Mouse (Mus musculus) midbrain, embryonic 11.5 days (tissue): ENCODE measurements around the gene Lman1l. TPM values are rescaled to one million over a fixed set of nuclear protein-coding genes. Genes with fewer than 3 reads are reported as not detected.

Experiments
- ATAC-seq: fragments of 200-750 bp; cut with Nextera tagmentation; 2 replicates; pipeline ENCODE4 v1.8.0; 2017; ENCODE audit warnings: moderate TSS enrichment, moderate library complexity; ENCODE audit not compliant: low FRiP score
- DNase-seq: peaks from one replicate; pipeline ENCODE4 v3.0.0; 2015; ENCODE audit warnings: low spot score; ENCODE audit errors: missing footprints
- H3K27ac ChIP-seq: fragments of 300-500 bp; sonication (generic); 2 replicates; pipeline ENCODE4 v1.5.1; 2014; ENCODE audit warnings: low read depth, low read length
- H3K27me3 ChIP-seq: fragments of 300-500 bp; sonication (generic); 2 replicates; pipeline ENCODE4 v1.6.1; 2014; ENCODE audit warnings: mild to moderate bottlenecking, low read length, moderate library complexity, mixed read lengths; ENCODE audit not compliant: control insufficient read depth, insufficient read depth
- H3K36me3 ChIP-seq: fragments of 300-500 bp; sonication (generic); 2 replicates; pipeline ENCODE4 v1.6.1; 2014; ENCODE audit warnings: mild to moderate bottlenecking, low read length, moderate library complexity, mixed read lengths; ENCODE audit not compliant: control insufficient read depth, insufficient read depth
- H3K4me1 ChIP-seq: fragments of 300-500 bp; sonication (generic); 2 replicates; pipeline ENCODE4 v1.6.1; 2014; ENCODE audit warnings: low read length; ENCODE audit not compliant: control insufficient read depth, insufficient read depth
- H3K4me2 ChIP-seq: fragments of 300-500 bp; sonication (generic); 2 replicates; pipeline ENCODE4 v1.6.1; 2014; ENCODE audit warnings: mild to moderate bottlenecking, moderate library complexity
- H3K4me3 ChIP-seq: fragments of 300-500 bp; sonication (generic); 2 replicates; pipeline ENCODE4 v1.5.1; 2014; ENCODE audit warnings: low read depth, low read length
- H3K9ac ChIP-seq: fragments of 300-500 bp; sonication (generic); 2 replicates; pipeline ENCODE4 v1.6.1; 2014; ENCODE audit warnings: low read length
- H3K9me3 ChIP-seq: fragments of 300-500 bp; sonication (generic); 2 replicates; pipeline ENCODE4 v1.6.1; 2016; ENCODE audit warnings: low read length; ENCODE audit not compliant: control insufficient read depth
- WGBS: fragments of 180-500 bp; shearing (Covaris S2); extraction: QIAGEN DNeasy Blood & Tissue Kit; methylation state at CpG from one replicate; pipeline ENCODE4 v1.1.7; 2014; 5-methylcytosine and 5-hydroxymethylcytosine counted together
- polyA plus RNA-seq: library from polyadenylated mRNA; unstranded; fragments of >200 nt; fragmentation: Nextera tagmentation; extraction: Ambion mirVana; gene quantifications from 2 replicates; pipeline ENCODE4 v1.2.1, GENCODE M21; 2014

Lman1l gene
- polyA plus RNA-seq, 1 experiment from 2014 or later: 0.08 TPM

DNA sequence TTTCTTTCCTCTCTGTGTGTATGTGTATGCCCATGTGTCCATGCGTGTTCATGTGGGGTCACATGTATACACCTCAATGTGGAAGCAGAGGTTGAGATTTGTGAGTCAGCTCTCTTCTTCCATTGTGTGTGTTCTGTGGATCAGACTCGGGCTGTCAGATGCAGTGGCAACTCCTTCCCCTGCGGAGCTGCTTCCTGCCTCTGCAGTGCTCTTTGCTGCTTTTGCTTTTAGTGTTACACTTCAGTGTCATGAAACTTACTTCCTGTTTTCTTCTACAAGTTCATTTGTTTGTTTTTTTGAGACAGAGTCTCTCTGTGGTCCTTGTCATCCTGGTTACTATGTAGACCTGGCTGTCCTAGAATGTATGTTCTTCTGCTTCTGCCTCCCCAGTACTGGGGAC, 35.6 kb downstream of the Lman1l start:
- Histone ChIP-seq H3K36me3 (peaks cover 16% of the 10 kb centered on the region), H3K4me2 (no peak overlapping the region), H3K9ac (no peak overlapping the region), H3K4me1 (peaks cover 7% of the 10 kb centered on the region), H3K27me3 (no peaks in the 10 kb centered on the region), H3K4me3 (no peak overlapping the region), H3K9me3 (no peaks in the 10 kb centered on the region), H3K27ac (no peak overlapping the region)
- DNase-seq: no peak
- ATAC-seq: no peak
- WGBS: 88% methylated on average over 3 of the region's 3 CpGs

DNA sequence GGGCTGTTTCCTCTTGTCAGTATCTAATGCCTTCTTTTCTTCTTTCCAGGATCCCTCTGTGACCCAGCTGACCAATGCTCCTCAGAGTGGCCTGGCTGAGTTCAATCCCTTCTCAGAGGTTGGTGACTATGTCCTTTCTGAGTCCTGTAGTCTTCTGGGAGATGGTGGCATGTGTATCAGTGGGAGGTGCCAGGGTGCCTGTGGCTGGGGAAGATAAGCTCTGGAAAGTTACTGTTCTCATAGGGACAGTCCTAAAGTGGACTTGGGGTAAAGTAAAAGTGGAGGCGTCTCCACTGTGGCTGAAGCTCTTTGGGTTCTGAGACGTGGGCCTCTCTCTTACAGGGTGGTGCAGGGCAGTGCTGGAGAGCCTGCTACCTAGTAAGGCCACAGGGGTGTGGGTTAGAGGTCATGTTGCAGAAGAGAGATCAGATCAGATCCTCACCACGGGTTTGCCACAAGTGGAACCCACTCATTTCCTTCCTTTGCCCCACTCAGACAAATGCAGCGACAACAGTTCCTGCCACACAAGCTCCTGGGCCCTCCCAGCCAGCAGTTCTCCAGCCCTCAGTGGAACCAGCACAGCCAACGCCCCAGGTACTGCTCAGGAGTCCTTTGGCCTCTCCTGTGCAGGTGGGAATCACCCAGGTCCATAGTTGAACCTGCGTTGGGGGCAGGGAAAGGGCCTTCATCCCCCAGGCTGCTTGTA, 43.3 kb downstream of the Lman1l start:
- H3K9ac ChIP-seq: no peak overlapping the region
- H3K36me3 ChIP-seq: peaks cover 15% of the 10 kb centered on the region; the same call in 1 of the 2 replicates

DNA sequence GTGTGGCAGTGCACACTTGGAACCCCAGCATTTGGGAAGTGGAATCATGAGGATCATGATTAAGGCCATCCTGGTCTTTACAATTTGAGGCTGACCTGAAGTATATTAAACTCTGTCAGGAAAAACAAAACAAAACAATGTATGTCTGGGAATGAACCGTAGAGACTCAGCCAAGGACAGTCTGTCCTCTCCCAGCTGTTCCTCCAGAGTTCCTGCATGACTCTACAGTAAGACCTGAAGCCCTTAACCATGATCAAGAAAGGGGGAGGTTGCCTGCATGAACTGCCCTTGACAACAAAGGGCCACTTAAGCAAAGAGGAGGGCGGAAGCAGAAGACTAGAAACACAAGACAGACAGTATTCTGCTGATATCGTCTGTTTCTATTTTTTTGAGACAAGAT, 45.0 kb downstream of the Lman1l start:
- Histone ChIP-seq H3K27me3 (no peaks in the 10 kb centered on the region), H3K9ac (no peak overlapping the region), H3K9me3 (no peaks in the 10 kb centered on the region), H3K27ac (no peak overlapping the region), H3K4me2 (no peak overlapping the region), H3K36me3 (peaks cover 9% of the 10 kb centered on the region; the same call in 1 of the 2 replicates), H3K4me1 (no peaks in the 10 kb centered on the region), H3K4me3 (no peak overlapping the region)
- DNase-seq (no peak), ATAC-seq (no peak)
- 84% methylated on average over 3 of the region's 3 CpGs for WGBS

More for the DNA sequence above, 43.3 kb downstream of the Lman1l start:
- Histone ChIP-seq H3K27ac (no peak overlapping the region), H3K4me1 (no peaks in the 10 kb centered on the region), H3K4me2 (no peak overlapping the region), H3K9me3 (no peaks in the 10 kb centered on the region), H3K27me3 (no peaks in the 10 kb centered on the region), H3K4me3 (no peak overlapping the region)
- ATAC-seq: no peak
- 86% methylated on average over 6 of the region's 6 CpGs for WGBS
- DNase-seq: no peak

DNA sequence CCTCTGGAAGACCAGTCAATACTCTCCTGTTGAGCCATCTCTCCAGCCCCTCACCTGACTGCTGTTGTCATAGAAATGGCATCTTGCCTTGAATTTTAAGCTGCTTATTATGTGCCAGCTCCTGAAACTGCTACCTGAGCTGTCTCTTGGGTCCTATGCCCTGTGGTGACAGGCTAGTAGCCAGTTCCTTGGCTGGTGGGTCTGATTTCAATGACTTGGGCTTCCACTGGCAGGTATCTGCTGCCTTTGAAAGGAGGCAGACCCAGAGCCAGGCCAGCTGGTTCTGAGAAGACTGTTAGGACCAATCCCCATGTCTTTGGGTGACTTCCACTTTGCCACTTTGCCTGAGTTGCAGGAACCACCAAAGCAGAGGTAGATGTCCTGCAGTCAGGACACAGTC, 46.2 kb downstream of the Lman1l start:
- no peak for DNase-seq
- H3K9ac ChIP-seq: no peak overlapping the region
- no peaks in the 10 kb centered on the region for H3K4me1 ChIP-seq
- H3K4me3 ChIP-seq: no peak overlapping the region
- H3K36me3 ChIP-seq: peaks cover 10% of the 10 kb centered on the region; the same call in 1 of the 2 replicates
- H3K9me3 ChIP-seq: no peaks in the 10 kb centered on the region
- no peak for ATAC-seq
- no peak overlapping the region for H3K27ac ChIP-seq
- no peak overlapping the region for H3K4me2 ChIP-seq
- no peaks in the 10 kb centered on the region for H3K27me3 ChIP-seq

DNA sequence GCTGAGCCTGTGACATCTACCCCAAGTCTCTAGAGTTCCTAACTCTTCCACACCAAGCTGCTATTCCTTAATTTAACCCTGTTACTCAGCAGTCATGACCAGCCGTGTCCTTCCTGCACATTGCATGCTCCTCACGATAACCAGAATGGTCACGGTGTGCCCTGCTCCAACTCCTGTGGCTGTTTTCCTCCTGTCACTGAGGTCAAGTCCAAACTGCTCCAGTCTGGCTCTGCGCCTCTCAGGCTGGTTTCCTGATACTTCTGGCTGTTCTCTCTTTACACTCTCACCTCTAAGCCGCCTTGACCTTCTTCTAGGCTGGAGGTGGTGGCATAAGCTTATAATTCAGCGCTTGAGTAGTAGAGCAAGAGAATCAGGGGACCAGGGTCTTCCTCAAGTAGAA, 52.1 kb downstream of the Lman1l start:
- ATAC-seq (no peak), DNase-seq (no peak)
- Histone ChIP-seq H3K36me3 (peaks cover 8% of the 10 kb centered on the region; the same call in 1 of the 2 replicates), H3K9ac (no peak overlapping the region), H3K4me1 (no peaks in the 10 kb centered on the region), H3K9me3 (no peaks in the 10 kb centered on the region), H3K27ac (no peak overlapping the region), H3K4me3 (no peak overlapping the region), H3K27me3 (no peaks in the 10 kb centered on the region), H3K4me2 (no peak overlapping the region)
- 94% methylated on average over 6 of the region's 6 CpGs for WGBS

DNA sequence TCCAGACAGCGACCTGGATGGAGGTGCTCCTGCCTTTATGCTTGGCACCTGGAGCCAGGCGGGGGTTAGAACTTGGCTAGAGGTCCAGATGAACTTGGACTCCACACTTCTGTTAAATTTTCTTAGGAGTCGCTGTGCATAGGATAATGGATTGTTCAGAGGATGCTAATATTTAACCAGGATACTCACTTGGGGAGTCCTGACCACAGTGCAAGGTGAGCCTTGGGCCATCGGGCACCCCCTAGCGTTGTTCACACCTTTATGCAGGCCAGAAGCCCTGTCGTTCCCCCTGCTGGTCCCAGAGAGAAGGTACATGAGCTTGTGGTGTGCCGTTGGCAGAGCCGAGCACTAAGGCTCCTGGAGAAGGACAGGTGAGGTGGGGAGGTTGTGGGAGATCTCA, 53.7 kb downstream of the Lman1l start:
- DNase-seq (no peak), ATAC-seq (no peak)
- no peaks in the 10 kb centered on the region for H3K9me3 ChIP-seq
- 58% methylated on average over 8 of the region's 8 CpGs for WGBS
- H3K4me1 ChIP-seq: peaks cover 2% of the 10 kb centered on the region
- no peak overlapping the region for H3K27ac ChIP-seq
- H3K4me2 ChIP-seq: no peak overlapping the region
- H3K9ac ChIP-seq: no peak overlapping the region
- H3K36me3 ChIP-seq: peaks cover 8% of the 10 kb centered on the region; the same call in 1 of the 2 replicates
- no peak overlapping the region for H3K4me3 ChIP-seq
- no peaks in the 10 kb centered on the region for H3K27me3 ChIP-seq

DNA sequence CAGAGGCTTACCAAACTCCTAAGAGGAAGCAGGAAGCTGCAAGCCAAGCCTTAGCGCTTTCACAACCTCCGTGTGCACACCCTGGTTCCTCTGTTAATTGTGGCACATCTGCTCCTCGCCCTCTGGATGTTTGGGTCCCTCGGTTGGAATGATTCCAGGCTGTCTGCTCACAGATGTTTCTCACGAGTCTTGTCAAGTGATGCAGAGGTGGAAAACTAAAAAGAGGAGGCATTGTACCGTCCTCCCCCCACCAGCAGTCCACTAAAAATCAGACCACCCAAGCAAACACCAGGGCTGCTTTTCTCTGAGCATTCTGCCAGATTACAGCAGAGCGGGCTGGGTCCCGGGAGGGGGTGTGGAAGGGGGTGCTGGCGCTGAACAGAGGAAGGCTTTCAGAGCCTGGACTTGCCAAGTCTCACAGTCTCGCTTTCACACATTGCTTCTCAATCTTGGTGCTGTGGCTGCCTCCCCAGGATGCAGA, 54.8 kb downstream of the Lman1l start:
- Histone ChIP-seq H3K9me3 (no peaks in the 10 kb centered on the region), H3K4me2 (no peak overlapping the region), H3K27me3 (no peaks in the 10 kb centered on the region), H3K27ac (no peak overlapping the region), H3K36me3 (peaks cover 8% of the 10 kb centered on the region; the same call in 1 of the 2 replicates), H3K4me3 (no peak overlapping the region), H3K9ac (no peak overlapping the region), H3K4me1 (peaks cover 8% of the 10 kb centered on the region)
- ATAC-seq: no peak
- DNase-seq: no peak
- 70% methylated on average over 10 of the region's 10 CpGs for WGBS

DNA sequence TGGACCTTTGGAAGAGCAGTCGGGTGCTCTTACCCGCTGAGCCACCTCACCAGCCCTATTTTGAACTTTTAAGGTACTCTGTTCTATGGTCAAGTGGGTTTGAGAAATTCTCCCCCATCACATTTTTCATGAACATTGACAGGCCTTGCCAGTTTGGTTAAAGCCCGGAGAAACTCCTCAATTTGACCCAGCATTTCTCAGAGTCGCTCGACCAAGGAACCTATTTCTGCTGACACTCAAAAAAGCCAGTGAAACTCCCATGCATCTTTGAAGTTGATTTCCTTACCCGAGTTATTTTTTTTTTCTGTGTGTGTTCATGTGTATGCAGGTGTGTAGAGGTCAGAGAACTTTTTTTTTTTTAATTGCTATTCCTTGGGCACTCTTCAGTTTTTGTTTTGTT, 56.0 kb downstream of the Lman1l start:
- H3K9me3 ChIP-seq: no peaks in the 10 kb centered on the region
- H3K4me3 ChIP-seq: no peak overlapping the region
- no peak for ATAC-seq
- H3K9ac ChIP-seq: no peak overlapping the region
- DNase-seq: no peak
- H3K27ac ChIP-seq: no peak overlapping the region
- WGBS: 93% methylated on average over 6 of the region's 6 CpGs
- peaks cover 8% of the 10 kb centered on the region for H3K4me1 ChIP-seq
- no peaks in the 10 kb centered on the region for H3K27me3 ChIP-seq
- peaks cover 8% of the 10 kb centered on the region; the same call in 1 of the 2 replicates for H3K36me3 ChIP-seq
- H3K4me2 ChIP-seq: no peak overlapping the region

DNA sequence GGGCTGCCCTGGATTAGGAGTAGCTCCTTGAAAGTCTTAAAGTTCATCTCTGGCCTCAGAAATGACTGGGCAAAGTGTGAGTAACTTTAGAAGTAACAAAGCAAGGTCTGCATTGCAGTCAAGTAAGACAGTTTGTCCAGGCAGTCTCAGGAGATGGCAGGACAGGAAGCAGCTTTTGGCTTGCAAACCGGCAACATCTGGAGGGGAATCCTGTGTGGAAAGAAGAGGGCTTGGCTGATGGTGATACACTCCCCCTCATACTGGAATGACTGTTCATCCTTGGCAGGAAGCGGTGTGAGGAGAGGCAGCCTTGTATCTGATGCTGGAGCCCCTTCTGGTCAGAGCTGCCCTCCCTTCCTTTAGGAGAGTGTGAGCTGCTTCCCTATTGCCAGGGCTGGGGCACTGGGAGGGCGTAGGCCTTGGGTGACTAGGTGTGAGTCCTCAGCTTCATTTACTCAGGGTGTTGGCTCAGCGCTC, 57.6 kb downstream of the Lman1l start:
- Histone ChIP-seq H3K4me1 (peaks cover 8% of the 10 kb centered on the region), H3K4me2 (no peak overlapping the region), H3K4me3 (no peak overlapping the region), H3K9ac (no peak overlapping the region), H3K27ac (no peak overlapping the region), H3K9me3 (no peaks in the 10 kb centered on the region), H3K27me3 (no peaks in the 10 kb centered on the region), H3K36me3 (no peaks in the 10 kb centered on the region)
- ATAC-seq: no peak
- 82% methylated on average over 4 of the region's 4 CpGs for WGBS
- no peak for DNase-seq
